Mouse (Mus musculus): ENCODE measurements around the gene Aff1. TPM values are rescaled to one million over a fixed set of nuclear protein-coding genes. Genes with fewer than 3 reads are reported as not detected.
A peak's percentile ranks its signal among the peaks of the same experiment; 100 is the strongest.

Gene Aff1
- polyA plus RNA-seq, 1 experiment from 2014 or later = 76.9 TPM

- no peak for TF ChIP-seq CTCF (IDR thresholded peaks at IDR 0.05)
Observed at GRCm38 (mm10) chr5:103721490-103721889, 29.3 kb downstream of the Aff1 start.

GRCm38 (mm10) chr5:103722721-103723120 is 30.5 kb downstream of the Aff1 start:
- DNase-seq (ENCODE audit: low read depth, low spot score) = no peak
- in situ Hi-C loops (cut with MboI; ENCODE audit: low pct_unique_long_range_greater_than_20kb) = no loop called here
- ChIA-PET CTCF (no interaction called here), POLR2A (interaction anchor here (0.9 kb wide), 1 partner anchor 31 kb away, joined by 4 read pairs; no protein-coding TSS in a partner anchor)
- TF ChIP-seq CTCF (IDR thresholded peaks at IDR 0.05) = no peak
- H3K27me3 ChIP-seq = no peaks in the 10 kb centered on the region
- ATAC-seq = no peak

More at GRCm38 (mm10) chr5:103721490-103721889, 29.3 kb downstream of the Aff1 start:
- DNase-seq (ENCODE audit: low read depth, low spot score) (no peak), ATAC-seq (no peak)
- ChIA-PET POLR2A (no interaction called here), CTCF (interaction anchor here (2.0 kb wide), 1 partner anchor 9 kb away, joined by 6 read pairs; no protein-coding TSS in a partner anchor)
- no peaks in the 10 kb centered on the region for H3K27me3 ChIP-seq
- in situ Hi-C loops (cut with MboI; ENCODE audit: low pct_unique_long_range_greater_than_20kb) = no loop called here

DNA sequence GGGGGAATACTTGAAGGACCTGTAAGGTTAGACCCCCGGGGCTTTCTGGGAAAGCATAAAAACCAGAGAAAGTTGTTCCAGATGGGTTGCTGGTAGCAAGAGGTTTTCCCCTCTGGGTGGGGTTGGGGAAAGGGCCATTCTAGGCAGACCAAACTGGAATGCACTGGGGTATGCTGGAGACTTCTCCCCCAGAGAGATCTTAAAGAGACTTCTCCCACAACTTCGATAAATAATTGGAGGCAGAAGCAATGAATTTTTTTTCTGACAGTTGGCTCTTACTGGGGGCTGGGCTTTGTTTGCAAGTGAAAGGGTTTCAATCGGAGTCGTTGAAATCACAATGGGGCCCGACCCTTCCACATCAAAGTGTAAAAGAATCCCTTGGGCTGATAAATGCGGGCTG is 32.2 kb downstream of the Aff1 start:
- POLR2A ChIA-PET = interaction anchor here (0.6 to 1.0 kb wide), 2 partner anchors 32 to 61 kb away, joined by 3 read pairs; partner anchors contain the start of gene Aff1
- no peaks in the 10 kb centered on the region for H3K27me3 ChIP-seq
- ATAC-seq = no peak
- CTCF ChIA-PET = interaction anchor here (1.0 to 2.2 kb wide), 2 partner anchors 9 to 33 kb away, joined by 3 to 10 read pairs; partner anchors contain the start of gene Aff1
- in situ Hi-C loops (cut with MboI; ENCODE audit: low pct_unique_long_range_greater_than_20kb) = no loop called here
- no peak for TF ChIP-seq CTCF (IDR thresholded peaks at IDR 0.05)
- no peak for DNase-seq (ENCODE audit: low read depth, low spot score)

GRCm38 (mm10) chr5:103724823-103725222 is 32.6 kb downstream of the Aff1 start:
- DNase-seq (ENCODE audit: low read depth, low spot score) = no peak
- in situ Hi-C loops (cut with MboI; ENCODE audit: low pct_unique_long_range_greater_than_20kb) = loop anchor here (25.0 kb wide), 1 partner anchor 687 kb away; no protein-coding TSS in a partner anchor
- no peak for TF ChIP-seq CTCF (IDR thresholded peaks at IDR 0.05)
- ATAC-seq = no peak
- H3K27me3 ChIP-seq = no peaks in the 10 kb centered on the region
- ChIA-PET CTCF (interaction anchor here (2.1 to 2.2 kb wide), 2 partner anchors 33 to 45 kb away, joined by 5 to 10 read pairs; partner anchors contain the start of gene Aff1), POLR2A (interaction anchor here (0.6 to 1.0 kb wide), 4 partner anchors 10 to 61 kb away, joined by 3 read pairs; partner anchors contain the start of gene Aff1)

- in situ Hi-C loops (cut with MboI; ENCODE audit: low pct_unique_long_range_greater_than_20kb) = loop anchor here (25.0 kb wide), 1 partner anchor 687 kb away; no protein-coding TSS in a partner anchor
- TF ChIP-seq CTCF (IDR thresholded peaks at IDR 0.05) = no peak
- ATAC-seq = no peak
- CTCF ChIA-PET = interaction anchor here (1.1 to 2.2 kb wide), 4 partner anchors 19 to 45 kb away, joined by 3 to 10 read pairs (median 4); partner anchors contain the start of gene Aff1
- no peaks in the 10 kb centered on the region for H3K27me3 ChIP-seq
- no peak for DNase-seq (ENCODE audit: low read depth, low spot score)
- POLR2A ChIA-PET = interaction anchor here (0.7 to 1.0 kb wide), 3 partner anchors 9 to 34 kb away, joined by 3 read pairs; partner anchors contain the start of gene Aff1
Observed at GRCm38 (mm10) chr5:103725268-103726149, 33.3 kb downstream of the Aff1 start.

DNA sequence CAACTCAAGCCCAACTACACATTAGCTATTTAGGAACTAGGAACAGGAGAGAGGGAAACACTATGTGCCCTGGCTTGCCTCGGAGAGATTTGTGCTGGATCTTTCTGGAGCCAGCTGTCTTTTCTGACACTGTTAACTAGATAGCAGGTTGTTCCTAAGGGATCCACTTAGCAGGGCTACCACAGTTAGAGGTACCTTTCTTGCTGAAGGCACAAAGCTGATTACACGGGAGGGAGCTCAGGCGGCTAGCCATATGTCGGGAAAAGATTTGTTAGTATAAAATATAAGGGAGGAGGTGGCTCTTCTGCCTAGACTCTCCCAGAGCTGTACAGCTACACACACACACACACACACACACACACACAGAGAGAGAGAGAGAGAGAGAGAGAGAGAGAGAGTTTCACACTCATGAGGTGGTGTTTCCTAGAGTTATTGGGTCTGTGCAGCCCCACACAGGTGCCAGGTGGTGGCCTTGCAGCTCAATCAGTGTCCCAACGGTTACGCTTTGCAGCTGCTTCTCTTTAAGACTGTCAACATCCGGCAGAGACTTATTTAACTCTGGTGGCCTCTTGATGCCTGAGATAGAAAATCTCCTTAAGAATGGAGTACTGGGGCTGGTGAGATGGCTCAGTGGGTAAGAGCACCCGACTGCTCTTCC is 34.2 kb downstream of the Aff1 start:
- DNase-seq (ENCODE audit: low read depth, low spot score) (no peak), ATAC-seq (no peak)
- in situ Hi-C loops (cut with MboI; ENCODE audit: low pct_unique_long_range_greater_than_20kb) = loop anchor here (25.0 kb wide), 1 partner anchor 686 kb away; no protein-coding TSS in a partner anchor
- TF ChIP-seq CTCF (IDR thresholded peaks at IDR 0.05) = no peak
- ChIA-PET CTCF (interaction anchor here (1.1 to 2.2 kb wide), 4 partner anchors 18 to 46 kb away, joined by 3 to 10 read pairs (median 4); partner anchors contain the start of gene Aff1), POLR2A (no interaction called here)
- H3K27me3 ChIP-seq = no peaks in the 10 kb centered on the region

DNA sequence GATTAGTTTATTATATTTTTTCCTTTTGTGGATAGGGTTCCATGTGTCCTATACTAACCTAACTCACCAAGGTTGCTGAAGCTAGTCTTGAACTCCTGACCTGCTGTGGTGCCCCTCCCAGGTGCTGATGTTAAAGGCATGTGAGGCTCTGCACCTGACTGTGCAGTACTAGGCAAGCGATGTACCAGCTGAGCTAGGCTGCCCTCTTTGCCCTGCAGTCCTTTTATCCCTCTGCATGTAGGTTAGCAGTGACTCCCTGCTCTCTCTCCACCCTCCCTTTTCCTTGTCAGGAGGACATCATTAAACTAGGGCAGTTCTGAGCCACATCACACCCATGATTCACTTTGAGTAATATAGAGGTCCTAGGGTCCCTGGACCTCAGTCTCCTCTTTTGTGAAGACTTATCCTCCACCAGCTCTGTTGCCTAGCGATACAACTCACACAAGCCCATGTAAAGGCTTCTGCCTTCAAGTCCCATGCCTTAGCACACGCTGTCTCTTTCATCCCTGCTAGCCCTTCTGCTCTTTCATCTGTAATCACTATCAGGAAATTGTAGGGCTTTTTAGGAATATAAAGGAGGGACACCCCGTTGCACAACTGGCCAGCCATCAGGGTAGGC is 35.7 kb downstream of the Aff1 start:
- ChIA-PET POLR2A (interaction anchor here (0.6 kb wide), 1 partner anchor 14 kb away, joined by 3 read pairs; no protein-coding TSS in a partner anchor), CTCF (interaction anchor here (0.9 kb wide), 1 partner anchor 33 kb away, joined by 3 read pairs; no protein-coding TSS in a partner anchor)
- ATAC-seq (no peak), DNase-seq (ENCODE audit: low read depth, low spot score) (no peak)
- TF ChIP-seq CTCF (IDR thresholded peaks at IDR 0.05) = no peak
- in situ Hi-C loops (cut with MboI; ENCODE audit: low pct_unique_long_range_greater_than_20kb) = loop anchor here (25.0 kb wide), 1 partner anchor 684 kb away; no protein-coding TSS in a partner anchor
- no peaks in the 10 kb centered on the region for H3K27me3 ChIP-seq

- POLR2A ChIA-PET = interaction anchor here (0.8 to 1.0 kb wide), 2 partner anchors 15 to 36 kb away, joined by 3 read pairs; no protein-coding TSS in a partner anchor
- DNase-seq (ENCODE audit: low read depth, low spot score) = no peak
- CTCF ChIA-PET = interaction anchor here (0.7 to 2.1 kb wide), 6 partner anchors 8 to 49 kb away, joined by 3 to 6 read pairs (median 3); partner anchors contain the start of gene Aff1
- in situ Hi-C loops (cut with MboI; ENCODE audit: low pct_unique_long_range_greater_than_20kb) = loop anchor here (25.0 kb wide), 1 partner anchor 683 kb away; no protein-coding TSS in a partner anchor
- no peak for ATAC-seq
- no peak for TF ChIP-seq CTCF (IDR thresholded peaks at IDR 0.05)
- no peaks in the 10 kb centered on the region for H3K27me3 ChIP-seq
Observed at GRCm38 (mm10) chr5:103729225-103729624, 37.1 kb downstream of the Aff1 start.

GRCm38 (mm10) chr5:103730142-103730541 is 38.0 kb downstream of the Aff1 start:
- in situ Hi-C loops (cut with MboI; ENCODE audit: low pct_unique_long_range_greater_than_20kb) = loop anchor here (25.0 kb wide), 1 partner anchor 682 kb away; no protein-coding TSS in a partner anchor
- TF ChIP-seq CTCF (IDR thresholded peaks at IDR 0.05) = peak; percentile 28
- no peaks in the 10 kb centered on the region for H3K27me3 ChIP-seq
- DNase-seq (ENCODE audit: low read depth, low spot score) (no peak), ATAC-seq (no peak)
- ChIA-PET CTCF (interaction anchor here (1.3 to 2.1 kb wide), 4 partner anchors 9 to 50 kb away, joined by 3 to 6 read pairs (median 4); no protein-coding TSS in a partner anchor), POLR2A (interaction anchor here (0.6 to 1.0 kb wide), 2 partner anchors 11 to 16 kb away, joined by 3 to 4 read pairs; no protein-coding TSS in a partner anchor)
